Mouse (Mus musculus): ENCODE results near the gene Dbx1. TPM values are rescaled to one million over a fixed set of nuclear protein-coding genes. Genes with fewer than 3 reads are reported as not detected.
A peak's percentile ranks its signal among the peaks of the same experiment; 100 is the strongest.

Gene Dbx1
- polyA plus RNA-seq (2015; fragmentation: Nextera tagmentation; extraction: Ambion mirVana) = 0.24 and 0.43 TPM in 2 replicates

DNA sequence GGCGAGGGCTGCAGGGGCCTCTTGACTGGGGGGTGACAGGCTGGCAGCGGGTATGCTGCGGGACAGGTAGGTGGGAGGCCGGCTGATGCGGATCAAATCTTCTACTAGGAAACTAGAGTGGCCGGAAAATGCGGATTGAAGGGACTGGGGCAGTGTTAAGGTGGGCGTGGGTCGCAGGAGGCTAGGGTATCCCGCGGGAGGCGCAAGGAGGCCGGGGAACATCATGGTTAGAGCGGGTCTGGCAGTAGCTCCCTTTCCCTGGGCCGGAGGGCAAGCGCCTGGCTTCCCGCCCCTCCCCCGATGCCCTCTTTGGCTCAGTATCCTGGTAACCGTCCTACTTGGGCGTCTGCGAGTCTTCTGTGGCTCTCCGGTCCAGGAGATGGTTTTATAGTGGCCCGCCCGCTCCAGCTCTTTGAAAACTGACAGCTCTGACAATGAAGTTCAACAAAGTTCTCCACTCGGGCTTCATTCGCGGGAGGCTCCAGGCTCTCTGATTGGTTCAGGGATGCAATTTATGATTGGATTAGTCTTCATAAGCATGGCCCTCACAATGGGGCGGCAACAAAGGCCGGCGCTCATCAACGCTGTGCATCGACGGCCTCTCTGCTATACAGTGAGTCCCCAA lies at the start of gene Dbx1:
TSS of gene Dbx1 (minus strand) at position 359 of the 625 bp plus-strand sequence.
- Histone ChIP-seq H3K4me2 (no peak within 1 kb of the TSS), H3K27ac (no peak within 1 kb of the TSS), H3K9me3 (replicated peaks) (no peaks in the 10 kb centered on the region), H3K36me3 (no peaks in the 10 kb centered on the region), H3K4me1 (peaks cover 44% of the 10 kb centered on the region), H3K9ac (no peak within 1 kb of the TSS), H3K4me3 (replicated peaks) (no peak within 1 kb of the TSS), H3K27me3 (peaks cover 99% of the 10 kb centered on the region)
- WGBS = 1% methylated on average over 32 of the region's 33 CpGs
- ATAC-seq (replicated peaks; ENCODE audit: low FRiP score) = no peak

DNA sequence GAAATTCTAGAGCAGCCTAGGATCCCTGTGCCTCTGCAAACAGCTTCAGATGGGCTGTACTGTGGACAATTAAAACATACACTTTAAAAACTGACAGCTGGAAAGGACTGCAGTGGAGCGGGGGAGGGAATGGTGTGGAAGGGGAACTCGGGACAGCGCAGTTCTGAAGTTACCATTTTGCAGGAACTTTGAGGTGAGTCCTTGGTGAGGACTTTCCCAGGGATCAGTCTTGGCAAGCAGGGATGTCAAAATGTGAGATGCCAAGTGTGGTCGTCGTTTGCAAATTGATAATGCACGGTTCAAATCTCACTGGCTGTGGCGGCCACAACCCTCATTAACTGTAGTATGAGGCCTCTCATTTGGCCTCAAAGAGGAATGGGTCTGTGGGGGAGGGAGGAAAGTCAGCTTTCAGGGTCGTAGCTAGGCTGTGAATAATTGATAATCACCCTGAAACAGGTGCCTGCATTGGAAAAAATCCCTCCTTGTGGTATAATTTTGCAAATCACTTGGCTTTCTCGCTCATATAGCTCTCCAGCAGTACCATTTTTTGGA lies 42.3 kb upstream of the Dbx1 start:
- peaks cover 89% of the 10 kb centered on the region for H3K27me3 ChIP-seq
- H3K9ac ChIP-seq = no peak overlapping the region
- H3K4me1 ChIP-seq = peaks cover 7% of the 10 kb centered on the region; the same call in 1 of the 2 replicates
- no peak overlapping the region for H3K4me3 ChIP-seq (replicated peaks)
- WGBS = 7% methylated on average over 9 of the region's 9 CpGs
- no peaks in the 10 kb centered on the region for H3K9me3 ChIP-seq (replicated peaks)
- no peak overlapping the region for H3K4me2 ChIP-seq
- H3K36me3 ChIP-seq = no peaks in the 10 kb centered on the region
- no peak for ATAC-seq (replicated peaks; ENCODE audit: low FRiP score)
- no peak overlapping the region for H3K27ac ChIP-seq

GRCm38 (mm10) chr7:49678100-49678825 lies 41.6 kb upstream of the Dbx1 start:
- Histone ChIP-seq H3K4me2 (no peak overlapping the region), H3K9me3 (replicated peaks) (no peaks in the 10 kb centered on the region), H3K9ac (no peak overlapping the region), H3K4me3 (replicated peaks) (no peak overlapping the region), H3K36me3 (no peaks in the 10 kb centered on the region), H3K4me1 (peaks cover 7% of the 10 kb centered on the region; the same call in 1 of the 2 replicates), H3K27me3 (peaks cover 86% of the 10 kb centered on the region), H3K27ac (no peak overlapping the region)
- ATAC-seq (replicated peaks; ENCODE audit: low FRiP score) = no peak
- WGBS = 3% methylated on average over 22 of the region's 22 CpGs

DNA sequence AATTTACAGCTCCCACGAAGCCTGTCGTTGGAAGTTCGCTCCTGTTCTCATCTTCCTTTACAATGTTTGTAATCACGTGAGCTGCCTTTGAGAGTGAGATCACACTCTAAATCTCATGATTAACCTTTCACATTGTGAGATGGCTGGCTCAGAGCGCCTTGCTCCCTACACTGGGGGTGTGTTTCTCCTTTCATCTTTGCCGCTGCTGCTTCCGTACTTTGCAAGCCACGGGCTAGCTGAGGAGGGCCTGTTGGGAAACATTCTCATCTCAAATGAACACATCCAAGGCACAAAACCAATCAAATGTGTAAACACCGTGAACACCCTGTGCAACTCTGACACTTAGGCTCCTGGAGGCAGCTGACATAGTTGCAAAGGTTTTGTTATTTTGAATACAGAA lies 40.5 kb upstream of the Dbx1 start:
- Histone ChIP-seq H3K27me3 (peaks cover 75% of the 10 kb centered on the region), H3K9ac (no peak overlapping the region), H3K36me3 (no peaks in the 10 kb centered on the region), H3K4me2 (no peak overlapping the region), H3K4me3 (replicated peaks) (no peak overlapping the region), H3K4me1 (peaks cover 7% of the 10 kb centered on the region; the same call in 1 of the 2 replicates), H3K9me3 (replicated peaks) (no peaks in the 10 kb centered on the region), H3K27ac (no peak overlapping the region)
- 3% methylated on average over 9 of the region's 9 CpGs for WGBS
- ATAC-seq (replicated peaks; ENCODE audit: low FRiP score) = no peak

GRCm38 (mm10) chr7:49676627-49677026 lies 40.0 kb upstream of the Dbx1 start:
- Histone ChIP-seq H3K27ac (no peak overlapping the region), H3K27me3 (peaks cover 71% of the 10 kb centered on the region), H3K9ac (no peak overlapping the region), H3K9me3 (replicated peaks) (no peaks in the 10 kb centered on the region), H3K4me3 (replicated peaks) (no peak overlapping the region), H3K4me1 (peaks cover 7% of the 10 kb centered on the region; the same call in 1 of the 2 replicates), H3K36me3 (no peaks in the 10 kb centered on the region), H3K4me2 (no peak overlapping the region)
- ATAC-seq (replicated peaks; ENCODE audit: low FRiP score) = no peak
- 12% methylated on average over 5 of the region's 5 CpGs for WGBS

DNA sequence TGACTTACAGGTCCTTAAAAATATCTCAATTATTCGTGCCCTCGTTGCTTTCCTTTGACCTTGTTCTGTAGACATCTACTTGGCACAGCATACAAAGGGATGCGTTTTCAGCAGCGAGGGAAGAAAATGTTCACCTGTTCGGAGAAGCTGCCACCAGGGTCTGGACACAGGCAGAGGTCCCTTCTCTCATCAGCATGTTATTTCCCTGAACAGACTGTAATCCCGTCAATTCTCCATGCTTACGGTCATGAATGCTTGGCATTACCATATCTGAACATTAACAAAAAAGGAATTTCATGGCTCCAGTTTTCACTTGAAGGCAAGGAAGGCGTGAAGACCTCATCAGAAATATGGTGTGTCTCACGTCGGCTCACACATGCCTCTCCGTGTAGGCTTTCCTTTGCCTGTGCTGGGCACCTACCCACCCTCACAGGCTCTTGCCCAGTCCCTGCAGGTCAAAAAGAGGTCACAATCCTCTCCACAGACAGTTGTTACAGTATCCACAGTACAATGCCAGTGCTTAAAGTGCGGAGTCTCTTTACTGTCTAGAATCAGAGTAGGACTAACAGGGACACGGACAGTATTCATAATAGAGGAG lies 31.7 kb upstream of the Dbx1 start:
- ATAC-seq (replicated peaks; ENCODE audit: low FRiP score) = no peak
- Histone ChIP-seq H3K27me3 (peaks cover 24% of the 10 kb centered on the region), H3K9ac (no peak overlapping the region), H3K27ac (no peak overlapping the region), H3K36me3 (no peaks in the 10 kb centered on the region), H3K4me3 (replicated peaks) (no peak overlapping the region), H3K4me2 (no peak overlapping the region), H3K9me3 (replicated peaks) (no peaks in the 10 kb centered on the region), H3K4me1 (no peaks in the 10 kb centered on the region)
- WGBS = 88% methylated on average over 13 of the region's 13 CpGs

GRCm38 (mm10) chr7:49663575-49663974 lies 26.9 kb upstream of the Dbx1 start:
- Histone ChIP-seq H3K4me2 (no peak overlapping the region), H3K9me3 (replicated peaks) (no peaks in the 10 kb centered on the region), H3K4me1 (peaks cover 15% of the 10 kb centered on the region), H3K36me3 (no peaks in the 10 kb centered on the region), H3K27me3 (peaks cover 49% of the 10 kb centered on the region), H3K27ac (no peak overlapping the region), H3K4me3 (replicated peaks) (no peak overlapping the region), H3K9ac (no peak overlapping the region)
- WGBS = 77% methylated on average over 3 of the region's 3 CpGs
- no peak for ATAC-seq (replicated peaks; ENCODE audit: low FRiP score)

GRCm38 (mm10) chr7:49662492-49663026 lies 25.9 kb upstream of the Dbx1 start:
- Histone ChIP-seq H3K4me3 (replicated peaks) (0 out of 2 replicates have a peak overlapping the region, but pooled peaks have one; percentile 3), H3K36me3 (no peaks in the 10 kb centered on the region), H3K27ac (no peak overlapping the region), H3K4me1 (peaks cover 15% of the 10 kb centered on the region), H3K4me2 (peak overlapping the region; percentile 36), H3K9me3 (replicated peaks) (no peaks in the 10 kb centered on the region), H3K27me3 (peaks cover 47% of the 10 kb centered on the region), H3K9ac (no peak overlapping the region)
- ATAC-seq (replicated peaks; ENCODE audit: low FRiP score) = no peak
- WGBS = 6% methylated on average over 7 of the region's 7 CpGs

DNA sequence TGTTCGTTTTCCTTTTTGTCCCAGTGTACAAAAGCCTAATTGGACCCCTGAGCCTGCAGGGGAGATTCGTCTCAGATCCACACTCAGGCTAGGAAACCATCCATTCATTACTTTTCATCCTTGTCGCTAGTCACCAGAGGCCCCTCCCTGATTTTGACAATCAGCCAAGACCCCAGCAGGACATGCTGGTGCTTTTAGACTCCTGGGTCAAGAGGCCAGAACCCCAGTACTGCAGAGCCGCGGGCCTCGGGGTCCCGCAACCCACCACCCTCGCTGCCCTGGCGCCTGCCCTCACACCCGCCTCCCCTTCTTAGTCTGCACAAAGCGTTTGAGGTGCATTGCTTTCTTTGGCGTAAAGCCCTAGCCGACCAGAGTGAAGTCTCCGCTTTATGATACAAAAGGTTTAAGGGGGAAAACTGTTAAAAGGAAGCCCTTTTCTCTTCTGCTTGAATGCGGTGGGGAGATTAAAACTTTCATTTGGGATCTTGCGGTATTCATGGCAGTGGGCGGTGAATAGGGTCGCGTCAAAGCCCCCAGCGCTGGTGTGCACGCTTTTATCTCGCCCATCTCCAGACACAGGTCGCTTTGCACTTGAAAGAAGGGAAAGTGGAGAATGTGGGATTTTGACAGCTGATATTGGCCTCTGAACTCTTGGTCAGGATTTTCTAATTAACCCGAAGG lies 25.3 kb upstream of the Dbx1 start:
- WGBS = 3% methylated on average over 24 of the region's 24 CpGs

GRCm38 (mm10) chr7:49640709-49641305 lies 4.2 kb upstream of the Dbx1 start:
- 36% methylated on average over 3 of the region's 3 CpGs for WGBS
- Histone ChIP-seq H3K9ac (no peak overlapping the region), H3K36me3 (no peaks in the 10 kb centered on the region), H3K4me2 (no peak overlapping the region), H3K4me3 (replicated peaks) (no peak overlapping the region), H3K27me3 (peaks cover 77% of the 10 kb centered on the region), H3K9me3 (replicated peaks) (0 out of 2 replicates have a peak, but pooled peaks cover 1% of the 10 kb centered on the region), H3K4me1 (peaks cover 18% of the 10 kb centered on the region), H3K27ac (no peak overlapping the region)
- ATAC-seq (replicated peaks; ENCODE audit: low FRiP score) = no peak

More for the DNA sequence above, 25.3 kb upstream of the Dbx1 start:
- H3K4me3 ChIP-seq (replicated peaks) = 0 out of 2 replicates have a peak overlapping the region, but pooled peaks have one; percentile 3
- peak overlapping the region; percentile 36 for H3K4me2 ChIP-seq
- H3K36me3 ChIP-seq = no peaks in the 10 kb centered on the region
- no peaks in the 10 kb centered on the region for H3K9me3 ChIP-seq (replicated peaks)
- ATAC-seq (replicated peaks; ENCODE audit: low FRiP score) = no peak
- H3K27ac ChIP-seq = no peak overlapping the region
- no peak overlapping the region for H3K9ac ChIP-seq
- peaks cover 15% of the 10 kb centered on the region for H3K4me1 ChIP-seq
- H3K27me3 ChIP-seq = peaks cover 50% of the 10 kb centered on the region
